Mouse (Mus musculus) frontal cortex, adult 2 months (tissue): Measurements from ENCODE around the gene Stra8. TPM values are rescaled to one million over a fixed set of nuclear protein-coding genes. Genes with fewer than 3 reads are reported as not detected.

Source experiments
- polyA plus RNA-seq: library from polyadenylated mRNA; depleted of rRNA; stranded (reverse); fragments of >200 nt; gene quantifications from 2 replicates; pipeline ENCODE4 v1.2.3, GENCODE M21; 2012; rRNA removed

Stra8 gene
- polyA plus RNA-seq, 1 experiment, result not detected

Other genes starting within 250 kb of the Stra8 start
- 19.0 and 19.2 TPM in 2 replicates for gene Agbl3, start 139.7 kb upstream of the Stra8 start, polyA plus RNA-seq
- 1.9 and 2.1 TPM in 2 replicates for gene Tmem140, start 57.0 kb upstream of the Stra8 start, polyA plus RNA-seq
- gene Cyren, start 42.1 kb upstream of the Stra8 start, polyA plus RNA-seq, result 5.8 and 6.5 TPM in 2 replicates
- 22.8 and 26.7 TPM in 2 replicates for gene Wdr91, start 9.3 kb upstream of the Stra8 start, polyA plus RNA-seq
- gene Slc23a4, start 68.2 kb downstream of the Stra8 start, polyA plus RNA-seq, result 0.84 and 1.4 TPM in 2 replicates
- gene Cnot4, start 213.6 kb downstream of the Stra8 start, polyA plus RNA-seq, result 23.8 and 24.0 TPM in 2 replicates